ENCODE assay signal across 11 mouse cellular contexts in the genomic region with DNA sequence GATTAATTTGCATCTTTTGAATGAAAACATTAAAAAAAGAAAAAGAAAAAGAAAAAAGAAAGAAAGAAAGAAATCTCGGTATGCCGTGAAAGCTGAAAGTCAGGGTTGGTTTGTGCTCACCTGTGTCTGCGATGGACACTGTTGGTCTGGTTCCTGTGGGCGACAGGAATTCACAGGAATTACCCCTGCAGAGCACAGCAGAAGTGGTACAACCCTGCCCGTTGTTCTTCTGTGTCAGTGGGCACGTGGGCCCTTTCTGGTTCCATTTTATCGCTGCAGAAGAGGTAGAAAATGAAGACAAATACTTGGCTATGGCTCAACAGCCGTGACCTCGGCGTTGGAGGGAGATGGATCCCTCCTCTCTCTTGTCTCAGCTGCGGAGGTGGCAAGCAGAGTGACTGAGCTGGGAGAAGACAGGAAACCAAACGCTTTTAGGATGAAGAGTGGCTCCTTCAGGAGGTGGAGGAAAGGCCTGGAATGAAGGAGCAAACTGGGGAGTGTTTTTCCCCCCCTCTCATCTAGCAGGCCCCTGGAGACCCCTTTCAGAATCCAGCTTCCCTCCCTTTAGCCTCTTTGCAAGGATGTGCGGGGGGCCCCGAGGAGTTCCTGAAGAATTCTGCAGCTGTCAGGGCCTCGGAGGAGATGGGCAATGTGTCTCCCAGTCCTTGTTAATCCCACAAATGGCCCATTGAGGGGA.
DNase-seq lines count a peak whose midpoint lies in the region; ATAC-seq lines count a peak whose summit lies in the region.
"Had no signal": no experiment of that assay in that cellular context is flagged by ENCODE, and none has a peak within 500 bp of the region (broad histone marks: within the 10 kb centered on the region; RNA-seq: fewer than 3 reads in every experiment).

No protein-coding gene starts in this region.

- 0 out of 2 replicates have a peak, but pooled peaks cover 15% of the 10 kb centered on the region for H3K27me3 ChIP-seq in liver, embryonic 12.5 days (replicated peaks)
- no peaks in the 10 kb centered on the region for H3K27me3 ChIP-seq in liver, embryonic 11.5 days (replicated peaks; ENCODE audit: control insufficient read depth, insufficient read depth, low read length)
- H3K27me3 ChIP-seq in limb, embryonic 12.5 days, result 0 out of 2 replicates have a peak, but pooled peaks cover 2% of the 10 kb centered on the region
- H3K27me3 ChIP-seq: heart, embryonic 15.5 days had no signal

- ATAC-seq in liver, embryonic 12.5 days, result no peak
- no peak for ATAC-seq in liver, embryonic 11.5 days (replicated peaks; ENCODE audit: low FRiP score)
- ATAC-seq in limb, embryonic 12.5 days (ENCODE audit: insufficient number of reproducible peaks, insufficient read depth, low FRiP score, low TSS enrichment, low read depth), result no peak

- H3K4me2 ChIP-seq in liver, embryonic 12.5 days, result no peak overlapping the region
- H3K4me2 ChIP-seq in liver, embryonic 11.5 days, result no peak overlapping the region
- H3K4me2 ChIP-seq in limb, embryonic 12.5 days, result no peak overlapping the region
- H3K4me2 ChIP-seq: heart, embryonic 15.5 days had no signal

- H3K36me3 ChIP-seq in liver, embryonic 12.5 days, result no peaks in the 10 kb centered on the region
- no peaks in the 10 kb centered on the region for H3K36me3 ChIP-seq in liver, embryonic 11.5 days (ENCODE audit: control insufficient read depth, insufficient read depth, low read length)
- H3K36me3 ChIP-seq in limb, embryonic 12.5 days, result no peaks in the 10 kb centered on the region
- H3K36me3 ChIP-seq: heart, embryonic 15.5 days had no signal

- no peak overlapping the region; the same call in 1 of the 2 replicates for H3K9ac ChIP-seq in liver, embryonic 12.5 days
- H3K9ac ChIP-seq in liver, embryonic 11.5 days (ENCODE audit: low read depth, low read length), result no peak overlapping the region
- no peak overlapping the region for H3K9ac ChIP-seq in limb, embryonic 12.5 days (replicated peaks)
- H3K9ac ChIP-seq: heart, embryonic 15.5 days had no signal

- peak; percentile 27 to 42 for DNase-seq in cerebellum, postnatal 10 days
- no peak for DNase-seq in cerebellum, adult 9-10 months
- no peak for DNase-seq in liver, embryonic 11.5 days (ENCODE audit: low spot score)
- peak; percentile 42 to 50 for DNase-seq in adrenal gland, postnatal 36 days
- DNase-seq in lung, postnatal 10 days, result no peak
- no peak for DNase-seq in MN1 (ENCODE audit: low spot score)
- DNase-seq: kidney, adult 8-10 months; lung, adult 18-20 months had no signal

- H3K9me3 ChIP-seq in liver, embryonic 12.5 days (replicated peaks), result no peaks in the 10 kb centered on the region
- H3K9me3 ChIP-seq in liver, embryonic 11.5 days (ENCODE audit: control insufficient read depth, low read length), result no peaks in the 10 kb centered on the region
- peaks cover 4% of the 10 kb centered on the region; the same call in 1 of the 2 replicates for H3K9me3 ChIP-seq in limb, embryonic 12.5 days
- H3K9me3 ChIP-seq: heart, embryonic 15.5 days had no signal

- 0 out of 2 replicates have a peak overlapping the region, but pooled peaks have one; percentile 28 for H3K27ac ChIP-seq in liver, embryonic 12.5 days
- no peak overlapping the region for H3K27ac ChIP-seq in liver, embryonic 11.5 days (ENCODE audit: low read depth, low read length)
- 0 out of 2 replicates have a peak overlapping the region, but pooled peaks have one; percentile 29 for H3K27ac ChIP-seq in limb, embryonic 12.5 days
- H3K27ac ChIP-seq: heart, embryonic 15.5 days had no signal

- H3K4me1 ChIP-seq in liver, embryonic 12.5 days, result peaks cover 65% of the 10 kb centered on the region
- H3K4me1 ChIP-seq in liver, embryonic 11.5 days (replicated peaks; ENCODE audit: control insufficient read depth, insufficient read depth, low read length), result peaks cover 27% of the 10 kb centered on the region
- peaks cover 12% of the 10 kb centered on the region for H3K4me1 ChIP-seq in limb, embryonic 12.5 days (replicated peaks)

- 65% methylated on average over 15 of the region's 15 CpGs for WGBS in liver, embryonic 12.5 days (ENCODE audit: insufficient replicate concordance)
- 62% methylated on average over 15 of the region's 15 CpGs for WGBS in liver, embryonic 11.5 days
- WGBS in limb, embryonic 12.5 days, result 67% methylated on average over 15 of the region's 15 CpGs

- no peak overlapping the region for H3K4me3 ChIP-seq in liver, embryonic 12.5 days
- no peak overlapping the region for H3K4me3 ChIP-seq in liver, embryonic 11.5 days (ENCODE audit: low read depth, low read length)
- H3K4me3 ChIP-seq in limb, embryonic 12.5 days (replicated peaks), result no peak overlapping the region
- H3K4me3 ChIP-seq: heart, embryonic 15.5 days had no signal

Comparison
In these comparisons a context has a peak if more than half of its experiments do, and no peak if none do; other contexts are left out.
1. DNase-seq: peak in cerebellum, postnatal 10 days (2 of 2) and adrenal gland, postnatal 36 days (2 of 2); none in cerebellum, adult 9-10 months (single experiment), liver, embryonic 11.5 days (single experiment), lung, postnatal 10 days (single experiment) and MN1 (single experiment).